Mouse (Mus musculus) heart, adult 11 months (tissue): ENCODE results near the gene 2010003K11Rik.

Experiments
- DNase-seq: peaks from one replicate; pipeline ENCODE4 v3.0.0; 2022

Gene 2010003K11Rik

DNA sequence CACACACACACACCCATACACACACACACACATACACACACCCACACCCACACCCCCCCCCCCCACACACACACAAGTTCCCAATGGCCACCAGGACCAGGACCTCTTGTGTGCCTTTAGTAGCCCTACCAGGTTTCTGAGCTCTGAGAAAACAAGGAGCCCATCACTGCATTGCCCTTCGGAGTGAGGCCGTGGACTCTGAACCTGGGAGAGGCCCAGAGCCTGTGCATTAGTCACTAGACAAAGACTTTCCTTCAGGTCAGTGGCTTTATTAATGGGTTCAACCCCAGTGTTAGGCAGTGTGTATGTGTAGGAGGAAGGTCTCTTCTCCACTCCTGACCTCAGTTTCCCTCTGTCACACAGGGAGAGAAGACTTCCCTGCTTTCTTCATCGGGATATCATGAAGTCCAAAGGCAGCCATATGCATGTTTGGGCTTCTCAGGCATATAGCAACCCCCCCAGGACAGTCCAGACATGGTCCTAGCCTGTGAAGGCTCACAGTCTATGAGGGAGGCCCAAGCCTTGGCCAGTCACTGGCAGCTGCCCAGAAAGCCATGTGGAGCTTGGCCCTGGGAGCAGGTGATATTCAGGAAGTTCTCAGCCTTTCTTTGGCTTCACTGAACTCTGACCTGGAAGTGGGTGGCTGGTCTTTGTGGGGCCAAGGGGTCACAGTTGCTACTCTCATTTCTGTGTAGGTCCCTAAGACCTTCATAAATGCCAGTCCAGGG is 1.7 kb downstream of the 2010003K11Rik start:
- DNase-seq: no peak

DNA sequence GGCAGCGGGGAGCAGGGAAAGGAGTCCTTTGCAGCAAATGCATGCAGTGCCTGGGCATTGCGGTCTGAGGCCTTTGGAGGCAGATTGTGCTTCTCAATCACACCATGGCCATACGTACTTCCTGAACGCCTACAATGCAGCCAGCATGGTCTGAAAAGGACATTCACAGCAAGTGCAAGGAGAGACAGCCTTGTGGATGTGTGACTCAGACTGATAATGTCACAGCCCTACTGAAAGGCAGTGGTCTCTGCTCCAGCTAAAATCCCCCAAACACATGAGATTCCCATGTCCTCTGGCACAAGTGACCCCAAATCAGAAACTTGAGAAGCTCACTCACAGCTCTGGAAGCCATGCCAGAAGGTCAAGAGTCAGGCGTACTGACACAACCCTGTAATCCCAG is 2.6 kb downstream of the 2010003K11Rik start:
- no peak for DNase-seq

DNA sequence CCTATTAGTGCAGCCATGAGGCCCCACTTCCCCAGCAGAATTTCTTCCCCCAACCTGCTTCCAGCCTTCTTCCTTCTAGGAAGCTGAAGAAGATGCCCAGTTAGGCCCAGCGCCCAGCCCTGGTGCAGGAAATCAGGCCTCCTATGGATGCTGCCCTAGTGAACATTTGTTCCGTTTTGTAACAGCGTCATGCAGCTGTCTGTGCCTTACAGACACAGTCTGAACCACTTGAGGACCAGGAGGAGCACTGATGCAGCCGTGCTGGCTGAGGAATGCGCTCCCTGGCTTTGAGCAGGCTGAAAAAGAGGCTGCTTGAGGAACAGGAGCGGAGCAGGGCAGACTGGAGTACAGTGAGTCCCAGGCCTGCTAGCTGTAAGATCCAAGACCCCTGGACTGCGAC is 3.7 kb downstream of the 2010003K11Rik start:
- DNase-seq: no peak

DNA sequence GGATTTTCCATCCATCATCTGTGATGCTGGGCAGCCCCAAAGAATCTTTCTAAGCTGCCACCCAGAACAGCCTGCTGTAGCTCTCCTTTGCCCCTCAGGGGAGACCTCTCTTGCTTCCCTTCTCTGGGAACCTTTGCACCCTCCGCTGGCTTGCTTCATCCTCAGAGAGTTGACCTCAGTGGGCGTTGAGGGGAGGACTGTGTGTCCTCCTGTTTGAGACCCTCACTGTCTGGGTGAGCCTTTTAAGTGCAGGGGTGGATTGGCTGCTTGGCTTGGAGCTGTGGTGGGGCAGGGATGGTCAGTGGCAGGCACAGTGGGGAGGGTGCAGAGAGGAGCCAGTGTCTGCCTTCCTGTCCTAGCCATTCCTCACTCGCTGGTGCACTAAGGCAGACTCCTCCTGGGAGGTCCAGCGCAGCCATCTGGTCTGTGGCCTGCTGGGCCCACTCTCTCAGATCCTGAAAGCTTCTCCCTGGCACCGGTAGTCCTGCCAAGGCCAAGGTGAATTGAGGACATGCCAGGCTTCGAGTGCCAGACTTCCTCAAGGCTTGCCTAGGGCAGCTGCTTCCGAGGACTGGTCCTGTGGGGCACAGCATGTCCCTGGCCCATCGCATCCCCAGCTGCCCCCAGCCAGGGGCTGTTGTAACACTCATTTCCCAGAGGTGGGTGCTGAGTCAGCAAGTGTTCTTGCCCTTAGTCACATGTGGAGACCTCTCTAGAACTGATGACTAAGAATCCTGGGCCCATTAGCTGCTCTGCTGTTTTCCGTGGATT is 5.7 kb downstream of the 2010003K11Rik start:
- peak; percentile 97 for DNase-seq

DNA sequence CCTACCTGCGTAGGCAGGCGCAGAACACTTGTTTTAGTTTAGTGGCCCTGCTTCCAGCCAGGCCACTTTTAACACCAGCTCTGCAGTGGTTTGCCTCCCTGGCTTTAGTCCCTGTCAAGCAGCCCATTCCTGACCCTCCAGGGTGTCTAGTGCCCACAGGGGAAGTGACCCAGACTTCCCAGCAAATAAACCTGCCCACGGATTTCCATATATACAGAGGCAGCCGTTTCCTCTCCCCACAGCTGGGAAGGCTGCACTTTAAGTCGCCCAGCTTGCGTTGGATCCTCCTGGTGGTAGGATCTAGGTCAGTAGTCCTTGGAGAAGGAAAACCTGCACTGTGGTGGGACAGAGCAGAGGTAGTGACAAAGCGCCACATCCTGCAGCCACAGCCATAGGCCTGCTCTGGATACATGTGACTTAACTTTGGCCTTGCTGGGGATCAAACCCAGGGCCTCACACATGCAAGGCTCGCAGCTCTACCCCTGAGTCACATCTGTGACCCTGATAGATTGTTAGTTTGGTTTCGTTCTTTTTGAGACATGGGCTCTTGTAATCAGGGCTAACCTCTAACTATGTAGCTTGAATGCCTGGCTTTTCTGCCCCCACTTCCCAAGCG is 7.2 kb downstream of the 2010003K11Rik start:
- DNase-seq: no peak

DNA sequence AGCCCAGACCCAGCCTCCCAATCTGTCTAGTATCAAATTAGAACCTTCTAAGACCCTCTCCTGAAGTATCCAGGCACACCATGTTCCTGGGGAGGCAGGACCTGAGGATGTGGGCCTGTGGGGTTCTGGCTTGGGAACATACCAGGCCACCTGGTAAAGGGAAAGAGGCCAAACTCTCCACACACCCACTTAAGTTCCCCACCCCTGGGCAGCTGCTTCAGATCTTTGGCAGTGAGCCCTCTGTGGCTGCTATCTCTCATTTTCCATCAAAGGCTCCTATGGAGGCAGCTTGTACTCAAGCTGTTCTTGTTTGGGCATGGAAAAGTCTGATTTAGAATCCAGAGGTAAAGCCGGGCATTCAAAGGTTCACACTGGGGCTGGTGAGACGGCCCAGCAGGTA is 10.5 kb downstream of the 2010003K11Rik start:
- no peak for DNase-seq

DNA sequence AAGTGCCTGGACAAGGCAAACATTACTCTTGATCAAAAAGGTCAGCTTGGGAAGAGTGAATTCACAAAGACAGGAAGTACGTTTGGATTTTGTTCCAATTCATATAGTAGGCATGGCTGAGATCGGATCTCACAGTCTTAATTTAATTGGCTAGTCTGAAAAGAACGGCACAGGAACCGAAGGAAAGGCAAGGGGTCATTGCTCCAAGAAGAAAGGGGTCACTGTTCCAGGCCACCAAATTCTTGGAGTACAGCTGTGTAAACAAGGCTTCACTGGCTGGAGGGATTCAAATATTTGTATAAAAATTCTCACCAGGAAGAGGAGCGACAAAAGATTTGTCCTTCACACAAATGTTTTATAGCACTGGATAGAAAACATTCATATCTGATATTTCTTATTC is 13.4 kb downstream of the 2010003K11Rik start:
- no peak for DNase-seq

DNA sequence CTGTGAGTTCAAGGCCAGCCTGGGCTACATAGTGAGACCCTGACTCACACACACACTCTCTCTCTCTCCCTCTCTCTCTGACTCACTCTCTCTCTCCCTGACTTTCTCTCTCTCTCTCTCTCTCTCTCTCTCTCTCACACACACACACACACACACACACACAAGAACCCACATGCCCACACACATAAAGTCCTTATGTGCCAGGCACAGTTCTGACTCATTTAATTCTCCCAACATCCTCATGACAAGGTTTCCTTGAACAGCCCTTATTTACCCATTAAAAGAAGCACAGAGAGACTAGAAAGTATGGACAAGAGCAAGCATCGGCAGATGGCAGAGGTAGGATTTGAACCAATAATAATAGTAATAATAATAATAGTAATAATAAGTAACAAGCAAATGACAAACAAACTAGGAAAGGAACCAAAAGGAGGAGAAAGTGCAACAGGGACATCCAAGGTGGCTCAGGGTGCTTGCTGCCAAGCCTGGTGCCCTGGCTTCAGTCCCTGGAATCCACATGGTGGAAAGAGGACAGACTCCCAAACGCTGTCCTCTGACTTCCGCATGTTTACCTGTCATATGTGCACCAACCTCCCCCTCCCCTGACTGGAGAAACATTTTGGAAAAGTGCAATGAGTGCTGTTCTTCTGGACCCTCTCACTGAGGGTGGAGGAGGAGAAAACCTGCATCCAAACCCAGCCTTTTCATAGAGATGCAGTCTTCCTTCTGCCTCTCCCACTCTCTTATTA is 16.1 kb downstream of the 2010003K11Rik start:
- DNase-seq: peak; percentile 91

DNA sequence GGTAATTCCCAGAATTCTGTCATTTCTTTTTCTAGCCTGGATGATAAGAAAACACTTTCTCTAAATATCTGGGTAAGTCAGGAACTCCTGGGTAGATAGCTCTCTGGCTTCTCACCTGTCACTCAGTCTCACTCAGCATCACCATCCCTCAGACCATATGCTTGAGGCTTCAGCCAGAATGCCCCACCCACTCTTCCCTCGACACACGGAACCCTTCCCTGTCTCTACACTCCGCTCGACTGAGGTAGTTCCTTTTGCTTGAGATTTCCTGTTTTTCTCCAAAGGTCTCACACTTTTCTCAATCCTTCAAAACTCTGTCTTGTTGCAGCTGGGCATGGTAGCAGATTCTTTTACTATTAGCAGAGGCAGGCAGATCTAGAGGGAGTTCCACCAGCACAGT is 17.1 kb downstream of the 2010003K11Rik start:
- DNase-seq: no peak

DNA sequence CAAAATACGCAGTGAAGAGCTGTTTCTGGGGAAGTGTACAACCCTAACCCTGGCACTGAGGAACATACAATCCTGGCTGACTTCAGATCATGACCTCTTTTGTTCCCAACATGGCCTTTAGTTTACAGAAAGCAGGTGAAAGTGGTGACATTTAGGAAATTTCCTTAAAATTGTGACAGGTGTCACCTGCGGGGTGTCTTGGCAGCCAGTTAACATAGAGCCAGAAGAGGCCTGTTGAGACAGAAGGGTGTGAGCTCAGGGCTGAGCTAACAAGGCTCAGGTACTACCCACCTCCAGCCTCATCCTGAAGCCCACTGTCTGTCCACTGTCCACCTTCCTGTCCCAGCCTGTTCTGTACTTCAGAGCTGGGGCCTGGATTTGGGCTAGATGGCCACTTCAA is 18.3 kb downstream of the 2010003K11Rik start:
- DNase-seq: no peak

DNA sequence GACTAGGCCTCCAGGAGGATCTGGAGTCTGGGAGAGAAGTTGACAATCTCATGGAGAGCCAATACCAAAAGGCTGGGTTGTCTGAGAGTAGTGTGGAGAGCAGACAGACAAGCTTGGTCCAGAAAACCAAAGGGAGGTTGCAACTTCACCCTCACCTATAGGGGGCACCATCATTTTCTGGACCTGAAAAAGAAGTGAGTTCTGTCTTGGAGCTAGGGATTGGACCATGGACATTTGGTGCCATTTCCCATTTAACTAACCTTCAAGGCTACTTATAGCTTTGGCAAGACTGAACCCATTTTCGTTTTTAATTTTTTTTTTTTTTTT is 20.2 kb downstream of the 2010003K11Rik start:
- DNase-seq: no peak

DNA sequence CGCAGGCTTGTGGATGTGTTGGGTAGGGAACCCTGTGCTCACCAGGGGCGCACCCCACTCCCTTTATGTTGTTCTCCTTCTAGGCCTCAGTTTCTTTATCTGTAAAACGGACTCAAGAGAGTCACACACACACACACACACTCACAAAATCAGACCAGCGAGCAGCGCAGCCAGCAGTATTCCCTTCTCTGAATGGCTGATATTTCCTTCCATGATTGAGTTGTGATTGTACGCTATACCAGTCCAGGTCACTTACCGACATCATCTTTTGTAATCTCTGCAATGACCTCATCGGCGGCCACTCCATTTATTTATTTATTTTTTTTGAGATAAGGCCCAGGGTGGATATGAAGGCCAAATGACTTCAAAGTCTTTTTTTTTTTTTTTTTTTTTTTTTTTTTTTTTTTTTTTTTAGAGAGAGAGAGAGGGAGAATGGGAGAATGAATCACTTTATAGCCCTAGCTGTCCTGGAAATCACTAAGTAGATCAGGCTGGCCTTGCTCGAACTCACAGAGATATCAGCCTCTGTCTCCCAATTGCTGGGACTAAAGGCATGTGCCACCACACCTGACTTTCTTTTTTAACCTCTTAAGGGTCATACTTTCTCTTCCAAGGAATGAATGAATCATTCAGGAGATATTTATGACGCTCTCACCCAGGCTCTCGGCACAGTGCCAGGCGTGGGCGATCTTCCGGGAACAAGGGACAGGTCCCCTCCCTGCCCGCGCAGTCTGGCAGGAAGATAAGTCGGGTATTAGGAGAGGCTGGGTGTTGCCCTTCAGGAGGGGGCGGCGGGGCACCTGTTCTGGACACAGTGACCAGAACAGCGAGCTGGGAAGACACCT is 20.8 kb downstream of the 2010003K11Rik start, which contains the start of gene Syt12:
Gene Syt12 (minus strand): TSS at position 103 of the 845 bp plus-strand sequence.
- DNase-seq: peak; percentile 94

DNA sequence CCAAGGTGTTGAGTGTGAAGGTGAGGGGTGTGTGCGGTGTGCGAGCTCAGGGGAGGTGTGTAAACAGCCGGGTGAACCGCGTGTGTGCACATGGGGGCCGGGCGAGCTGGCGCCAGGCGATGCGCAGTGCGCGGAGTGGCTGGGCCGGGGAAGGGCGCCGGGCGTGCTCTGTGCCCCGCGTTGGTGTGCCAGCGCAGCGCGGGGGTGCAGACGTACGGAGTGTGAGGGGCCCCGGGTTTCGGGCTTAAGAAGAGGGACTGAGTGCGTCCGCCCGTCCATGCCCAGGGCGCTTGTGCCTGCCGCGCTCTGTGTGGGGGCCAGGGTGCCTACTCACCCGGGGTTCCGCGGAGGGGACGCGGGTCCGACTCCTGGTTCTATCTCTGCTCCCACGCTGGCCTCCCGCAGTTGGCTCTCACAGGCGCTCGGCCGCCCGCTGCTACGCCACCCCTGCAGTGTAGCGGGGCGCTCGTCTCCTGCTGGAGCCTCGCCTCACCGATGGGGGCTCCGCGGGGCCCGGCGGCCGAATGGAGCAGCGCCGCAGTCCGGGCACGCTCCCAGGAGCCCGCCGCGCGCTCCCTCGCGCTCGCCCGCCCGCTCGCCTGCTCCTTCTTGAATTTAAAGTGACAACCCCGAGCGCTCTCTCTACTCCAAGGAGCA is 21.7 kb downstream of the 2010003K11Rik start:
- no peak for DNase-seq

DNA sequence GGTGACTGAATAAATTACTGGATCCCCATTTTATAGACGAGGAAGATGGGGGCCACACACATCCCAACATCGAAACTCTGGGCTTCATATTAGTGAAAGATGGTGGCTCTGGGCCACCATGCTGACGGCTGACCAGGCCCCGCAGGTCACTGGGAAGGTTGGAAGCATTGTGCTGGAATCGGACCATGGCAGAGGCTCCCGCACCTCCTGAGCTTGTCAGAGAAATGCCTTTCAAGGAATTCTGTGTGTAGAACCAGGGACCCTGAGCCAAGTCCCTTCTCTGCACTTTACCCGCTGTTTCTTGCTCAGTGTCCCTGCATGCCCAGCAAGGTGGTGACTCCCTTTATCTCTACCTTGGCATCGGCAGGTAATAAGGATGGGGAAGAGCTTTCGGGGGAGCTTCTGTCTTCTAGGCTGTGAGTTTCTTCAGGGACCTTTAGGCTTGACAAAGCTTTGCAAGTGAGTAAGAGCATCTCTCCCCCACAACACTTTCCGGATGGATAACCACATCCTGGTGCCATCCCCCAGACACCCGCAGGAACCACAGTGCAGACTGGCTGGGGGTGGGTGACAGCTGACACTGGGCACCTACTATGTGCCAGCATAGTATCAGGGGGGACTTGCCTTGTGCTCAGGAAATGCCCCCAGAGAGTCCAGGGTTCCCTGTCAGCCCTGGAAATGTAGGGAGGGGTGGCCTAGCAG is 23.0 kb downstream of the 2010003K11Rik start:
- DNase-seq: no peak

DNA sequence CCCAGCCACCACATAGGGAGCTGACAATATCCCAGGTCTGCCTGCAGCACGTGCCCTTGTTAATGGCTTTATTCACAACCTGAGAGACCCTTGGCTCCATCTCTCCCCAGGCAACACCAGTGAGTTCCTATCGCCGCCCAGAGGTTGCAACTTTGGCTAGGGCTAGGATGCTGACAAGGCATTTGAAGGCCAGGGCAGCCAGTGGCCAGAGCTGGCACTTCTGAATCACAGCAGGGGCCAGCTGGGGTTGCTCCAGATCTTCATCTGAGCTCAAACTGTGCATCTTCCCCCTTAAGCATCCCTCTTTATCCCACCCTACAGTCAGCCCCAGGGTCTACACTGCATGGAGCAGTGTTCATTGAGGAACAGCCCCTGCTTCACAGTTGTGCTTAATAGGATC is 23.6 kb downstream of the 2010003K11Rik start:
- DNase-seq: no peak

DNA sequence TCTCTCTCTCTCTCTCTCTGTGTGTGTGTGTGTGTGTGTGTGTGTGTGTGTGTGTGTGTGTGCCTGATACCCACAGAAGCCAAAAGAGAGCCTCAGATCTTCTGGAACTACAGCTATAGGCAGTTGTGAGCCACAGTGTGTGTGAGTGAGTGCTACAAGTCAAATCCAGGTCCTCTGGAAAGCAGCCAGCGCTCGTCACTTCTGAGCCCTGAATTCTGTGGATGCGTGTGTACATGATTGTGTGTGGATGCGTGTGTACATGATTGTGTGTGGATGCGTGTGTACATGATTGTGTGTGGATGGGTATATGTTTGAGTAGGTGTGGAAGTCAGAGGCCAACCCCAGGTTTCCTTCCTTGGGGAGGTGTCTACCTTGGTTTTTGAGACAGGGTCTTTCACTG is 24.8 kb downstream of the 2010003K11Rik start:
- no peak for DNase-seq

DNA sequence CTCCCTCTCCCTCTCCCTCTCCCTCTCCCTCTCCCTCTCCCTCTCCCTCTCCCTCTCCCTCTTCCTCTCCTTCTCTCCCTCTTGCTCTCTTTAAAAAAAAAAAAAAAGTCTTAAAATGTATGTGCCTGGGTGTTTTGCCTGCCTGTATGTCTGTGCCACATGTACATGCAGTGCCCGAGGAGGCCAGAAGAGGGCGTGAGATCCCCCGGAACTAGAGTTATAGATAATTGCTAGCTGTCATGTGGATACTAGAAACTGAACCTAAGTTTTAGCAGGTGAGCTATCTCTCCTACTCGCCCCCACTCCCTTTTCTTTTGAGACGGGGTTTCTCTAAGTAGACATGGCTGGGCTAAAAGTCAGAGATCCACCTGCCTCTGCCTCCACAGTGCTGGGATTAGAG is 30.0 kb downstream of the 2010003K11Rik start:
- no peak for DNase-seq

DNA sequence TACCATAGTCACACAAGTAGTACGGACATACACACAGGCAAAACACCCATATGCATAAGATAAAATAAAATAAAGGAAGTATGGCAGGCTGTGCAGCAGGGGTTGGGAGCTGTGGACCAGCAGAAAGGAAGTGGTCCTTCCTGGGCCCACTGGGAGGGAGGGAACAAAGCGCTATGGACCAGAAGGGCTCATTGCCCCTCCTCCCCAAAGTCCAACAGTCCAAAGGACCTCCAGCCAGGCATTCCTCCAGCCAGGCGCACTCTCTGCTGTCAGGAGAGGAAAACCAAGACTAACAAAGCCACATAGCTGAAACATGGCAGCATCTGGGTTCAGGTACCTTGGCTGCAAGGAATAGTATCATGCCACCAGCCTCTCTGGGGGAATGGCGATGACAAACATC is 33.7 kb downstream of the 2010003K11Rik start:
- no peak for DNase-seq

DNA sequence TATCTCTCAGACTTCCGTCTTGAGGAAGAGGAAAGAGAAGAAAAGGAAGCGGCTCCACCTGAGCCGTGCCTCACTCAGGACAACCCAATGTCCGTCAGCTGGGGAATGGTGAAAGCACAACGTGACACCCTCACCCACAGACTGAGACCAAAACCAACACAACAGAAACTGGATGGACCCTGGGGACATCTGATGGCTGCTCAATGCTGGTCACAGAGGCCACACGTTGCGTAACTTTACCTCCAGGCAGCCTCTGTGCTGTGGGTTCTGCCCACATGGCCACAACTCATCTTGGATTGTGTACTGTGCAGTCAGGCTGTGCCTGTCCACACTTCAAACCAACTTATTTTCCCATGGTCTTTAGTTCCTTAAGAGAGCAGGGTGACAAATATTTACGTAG is 36.4 kb downstream of the 2010003K11Rik start:
- DNase-seq: no peak

DNA sequence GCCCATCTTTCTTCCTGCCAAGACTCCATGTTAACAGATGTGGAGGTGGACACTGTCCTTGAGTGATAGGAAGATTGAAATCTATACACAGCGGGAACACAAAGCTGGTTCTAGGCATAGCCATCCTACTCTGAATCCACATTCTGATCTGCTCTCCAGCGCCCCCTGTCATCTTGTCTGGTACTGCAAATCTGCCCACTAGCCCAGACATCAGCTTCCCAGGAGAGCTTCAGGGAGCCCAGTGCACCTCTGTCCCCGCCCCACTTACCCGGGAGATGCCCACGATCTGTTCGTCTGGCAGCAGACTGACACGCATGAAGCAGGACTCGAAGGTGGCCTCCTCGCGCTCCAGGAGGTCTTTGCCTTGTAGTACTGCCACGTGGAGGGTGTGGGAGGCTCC is 42.2 kb downstream of the 2010003K11Rik start:
- DNase-seq: no peak
